Mouse (Mus musculus): ENCODE results near the gene Rcan2.

GRCm38 (mm10) chr17:43874417-43874816, 73.3 kb downstream of the Rcan2 start:
- TF ChIP-seq CTCF (IDR thresholded peaks at IDR 0.05; ENCODE audit: low read depth), result no peak
- TF ChIP-seq EP300 (IDR thresholded peaks at IDR 0.05; ENCODE audit: low read depth), result no peak
